Mouse (Mus musculus) erythroblast, embryonic 14.5 days (primary cell): ENCODE results near the gene Abcf2. TPM values are rescaled to one million over a fixed set of nuclear protein-coding genes. Genes with fewer than 3 reads are reported as not detected.

Experiments
- H3K27me3 ChIP-seq: 2 replicates; pipeline ENCODE4 v1.6.1; 2012; ENCODE audit warnings: inconsistent platforms; ENCODE audit not compliant: control insufficient read depth
- H3K36me3 ChIP-seq: 2 replicates; pipeline ENCODE4 v1.6.1; 2012; ENCODE audit warnings: mild to moderate bottlenecking, inconsistent platforms; ENCODE audit not compliant: control insufficient read depth
- H3K4me1 ChIP-seq: 2 replicates; pipeline ENCODE4 v1.6.1; 2012; ENCODE audit warnings: inconsistent platforms; ENCODE audit not compliant: control insufficient read depth
- H3K4me3 ChIP-seq: replicated peaks from 2 replicates; pipeline ENCODE3; 2012; ENCODE audit warnings: moderate library complexity, mild to moderate bottlenecking, inconsistent platforms
- H3K9me3 ChIP-seq: 2 replicates; pipeline ENCODE4 v1.6.1; 2012; ENCODE audit warnings: low read length, inconsistent platforms, mixed read lengths; ENCODE audit not compliant: control insufficient read depth
- GATA1 ChIP-seq: IDR thresholded peaks from 2 replicates; pipeline ENCODE4 v1.6.1; 2012; ENCODE audit warnings: low read length, inconsistent platforms, mixed read lengths
- TAL1 ChIP-seq: IDR thresholded peaks from 3 replicates; pipeline ENCODE4 v1.6.1; 2012; ENCODE audit warnings: low read length, inconsistent platforms, mixed read lengths
- polyA plus RNA-seq: library from polyadenylated mRNA; stranded (reverse); fragments of >175 nt; gene quantifications from 2 replicates; pipeline ENCODE4 v1.2.3, GENCODE M21; 2012

Abcf2 gene
- polyA plus RNA-seq, 1 experiment, result 5.3 TPM

- H3K9me3 ChIP-seq, result no peaks in the 10 kb centered on the region
- peaks cover 9% of the 10 kb centered on the region for H3K4me1 ChIP-seq
- peaks cover 4% of the 10 kb centered on the region; the same call in 1 of the 2 replicates for H3K36me3 ChIP-seq
- H3K4me3 ChIP-seq, result no peak overlapping the region
- TF ChIP-seq GATA1 (no peak), TAL1 (no peak)
- H3K27me3 ChIP-seq, result peaks cover 79% of the 10 kb centered on the region
These were observed 20.0 kb upstream of the Abcf2 start for GRCm38 (mm10) chr5:24597221-24597728.

GRCm38 (mm10) chr5:24596519-24597171 lies 19.4 kb upstream of the Abcf2 start:
- no peaks in the 10 kb centered on the region for H3K9me3 ChIP-seq
- no peak for TF ChIP-seq GATA1
- TF ChIP-seq TAL1, result no peak
- peaks cover 4% of the 10 kb centered on the region; the same call in 1 of the 2 replicates for H3K36me3 ChIP-seq
- peaks cover 12% of the 10 kb centered on the region for H3K4me1 ChIP-seq
- peaks cover 79% of the 10 kb centered on the region for H3K27me3 ChIP-seq
- no peak overlapping the region for H3K4me3 ChIP-seq

DNA sequence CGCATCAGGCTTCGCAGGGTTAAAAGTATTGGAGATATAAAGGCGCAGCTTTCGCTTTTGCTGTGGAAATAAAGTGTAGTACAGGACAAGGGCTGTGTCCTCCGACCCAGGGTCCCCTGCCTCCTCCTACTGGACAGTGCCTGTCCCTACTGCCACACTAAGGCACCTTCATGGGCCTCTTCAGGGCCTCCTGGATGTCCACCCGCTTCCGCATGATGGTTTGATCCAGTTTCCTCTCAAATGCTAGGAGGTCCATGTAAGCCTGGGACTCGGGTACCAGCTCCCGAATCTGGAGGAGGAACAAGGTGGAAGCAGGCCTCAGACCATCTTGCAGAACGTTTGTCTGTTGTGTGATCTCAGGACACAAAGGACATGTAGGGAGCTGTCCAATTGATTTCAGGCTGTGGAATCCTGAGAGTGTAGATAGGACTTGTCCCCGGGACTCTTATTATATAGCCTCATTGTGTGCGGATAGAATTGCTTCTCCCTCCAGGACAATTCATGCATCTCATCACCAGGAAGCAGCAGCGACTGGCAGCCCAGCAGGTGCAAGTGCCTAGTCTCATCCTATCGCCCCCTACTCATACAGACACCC lies 18.6 kb upstream of the Abcf2 start:
- Histone ChIP-seq H3K4me3 (no peak overlapping the region), H3K4me1 (peaks cover 20% of the 10 kb centered on the region), H3K9me3 (no peaks in the 10 kb centered on the region), H3K36me3 (peaks cover 8% of the 10 kb centered on the region; the same call in 1 of the 2 replicates), H3K27me3 (peaks cover 79% of the 10 kb centered on the region)
- TF ChIP-seq TAL1 (no peak), GATA1 (no peak)

GRCm38 (mm10) chr5:24595261-24595660 lies 18.0 kb upstream of the Abcf2 start:
- Histone ChIP-seq H3K9me3 (no peaks in the 10 kb centered on the region), H3K4me3 (no peak overlapping the region), H3K36me3 (peaks cover 10% of the 10 kb centered on the region), H3K27me3 (peaks cover 78% of the 10 kb centered on the region), H3K4me1 (peaks cover 24% of the 10 kb centered on the region)
- TF ChIP-seq TAL1, result no peak
- no peak for TF ChIP-seq GATA1

- H3K27me3 ChIP-seq, result peaks cover 69% of the 10 kb centered on the region
- H3K36me3 ChIP-seq, result peaks cover 19% of the 10 kb centered on the region
- H3K9me3 ChIP-seq, result no peaks in the 10 kb centered on the region
- H3K4me3 ChIP-seq, result no peak overlapping the region
- TF ChIP-seq GATA1 (no peak), TAL1 (no peak)
- peaks cover 28% of the 10 kb centered on the region for H3K4me1 ChIP-seq
These were observed 17.1 kb upstream of the Abcf2 start for GRCm38 (mm10) chr5:24594346-24594745.

DNA sequence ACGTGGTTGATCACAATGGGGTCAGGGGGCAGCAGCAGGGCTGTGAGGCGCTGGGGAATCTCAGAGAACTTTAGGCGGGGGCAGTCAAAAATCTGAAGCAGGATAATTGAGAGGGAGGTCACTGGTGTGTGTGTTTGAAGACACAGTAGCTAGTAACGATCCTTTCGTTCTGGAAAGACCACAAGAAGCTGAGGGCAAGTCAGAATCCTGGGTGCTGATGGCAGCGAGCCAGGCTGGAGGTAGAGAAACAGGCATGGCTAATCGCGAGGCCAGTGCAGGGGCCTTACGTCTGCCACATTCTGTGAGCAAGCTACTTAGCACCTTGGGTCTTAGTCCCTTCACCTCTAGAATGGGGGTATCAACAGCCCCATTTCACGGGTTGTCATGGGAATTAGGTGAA lies 16.7 kb upstream of the Abcf2 start:
- Histone ChIP-seq H3K4me1 (peaks cover 32% of the 10 kb centered on the region), H3K4me3 (no peak overlapping the region), H3K27me3 (peaks cover 65% of the 10 kb centered on the region), H3K36me3 (peaks cover 23% of the 10 kb centered on the region), H3K9me3 (no peaks in the 10 kb centered on the region)
- TF ChIP-seq GATA1 (no peak), TAL1 (no peak)

- H3K36me3 ChIP-seq, result peaks cover 30% of the 10 kb centered on the region
- H3K27me3 ChIP-seq, result peaks cover 58% of the 10 kb centered on the region
- TF ChIP-seq TAL1, result no peak
- no peak for TF ChIP-seq GATA1
These were observed 16.0 kb upstream of the Abcf2 start for GRCm38 (mm10) chr5:24593230-24593629.

GRCm38 (mm10) chr5:24592471-24593160 lies 15.3 kb upstream of the Abcf2 start:
- Histone ChIP-seq H3K4me1 (peaks cover 40% of the 10 kb centered on the region), H3K36me3 (peaks cover 36% of the 10 kb centered on the region), H3K9me3 (no peaks in the 10 kb centered on the region), H3K27me3 (peaks cover 51% of the 10 kb centered on the region), H3K4me3 (no peak overlapping the region)
- TF ChIP-seq GATA1 (no peak), TAL1 (no peak)

More at GRCm38 (mm10) chr5:24593230-24593629, 16.0 kb upstream of the Abcf2 start:
- H3K9me3 ChIP-seq, result no peaks in the 10 kb centered on the region
- H3K4me3 ChIP-seq, result no peak overlapping the region
- H3K4me1 ChIP-seq, result peaks cover 34% of the 10 kb centered on the region

DNA sequence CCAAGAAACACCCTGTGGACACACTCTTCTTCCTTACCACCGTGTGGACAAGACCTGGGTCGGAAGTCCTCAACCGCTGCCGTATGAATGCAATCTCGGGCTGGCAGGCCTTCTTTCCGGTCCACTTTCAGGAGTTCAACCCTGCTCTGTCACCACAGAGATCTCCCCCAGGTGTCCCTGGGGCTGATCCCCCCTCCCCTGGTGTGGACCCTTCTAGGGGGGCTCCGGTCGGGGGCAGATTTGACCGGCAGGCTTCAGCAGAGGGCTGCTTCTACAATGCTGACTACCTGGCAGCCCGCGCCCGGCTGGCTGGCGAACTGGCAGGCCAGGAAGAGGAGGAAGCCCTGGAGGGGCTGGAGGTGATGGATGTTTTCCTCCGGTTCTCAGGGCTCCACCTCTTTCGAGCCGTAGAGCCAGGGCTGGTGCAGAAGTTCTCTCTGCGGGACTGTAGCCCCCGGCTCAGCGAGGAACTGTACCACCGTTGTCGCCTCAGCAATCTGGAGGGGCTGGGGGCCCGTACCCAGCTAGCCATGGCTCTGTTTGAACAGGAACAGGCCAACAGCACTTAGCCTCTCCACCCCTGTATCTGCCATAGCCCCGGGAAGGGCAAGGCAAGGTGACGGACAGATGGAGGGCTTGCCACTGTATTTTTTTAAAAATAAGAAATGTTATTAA lies 14.7 kb upstream of the Abcf2 start:
- Histone ChIP-seq H3K9me3 (no peaks in the 10 kb centered on the region), H3K4me3 (no peak overlapping the region), H3K36me3 (peaks cover 36% of the 10 kb centered on the region), H3K27me3 (peaks cover 47% of the 10 kb centered on the region), H3K4me1 (peaks cover 47% of the 10 kb centered on the region)
- TF ChIP-seq GATA1 (no peak), TAL1 (no peak)
